Mouse (Mus musculus): Measurements from ENCODE around the gene Iglon5.
A peak's percentile ranks its signal among the peaks of the same experiment; 100 is the strongest.

GRCm38 (mm10) chr7:43464864-43465343, 25.0 kb downstream of the Iglon5 start:
- TF ChIP-seq POLR2A (IDR thresholded peaks at IDR 0.05; ENCODE audit: low read depth, low read length) (no peak), CTCF (IDR thresholded peaks at IDR 0.05; ENCODE audit: extremely low read depth, insufficient read depth, insufficient read length, insufficient replicate concordance) (0 out of 2 replicates have a peak, but pooled peaks have one; percentile 18)

Data from spleen, adult 2 months (tissue).